Mouse (Mus musculus) liver, embryonic 16.5 days (tissue): ENCODE measurements around the gene Hlf. TPM values are rescaled to one million over a fixed set of nuclear protein-coding genes. Genes with fewer than 3 reads are reported as not detected.

Experiments
- ATAC-seq: fragments of 200-750 bp; cut with Nextera tagmentation; 2 replicates; pipeline ENCODE4 v1.8.0; 2017; ENCODE audit warnings: low read depth, mild to moderate bottlenecking, moderate number of reproducible peaks, moderate library complexity
- H3K27ac ChIP-seq: fragments of 300-500 bp; sonication (generic); 2 replicates; pipeline ENCODE4 v1.5.1; 2014; ENCODE audit warnings: mild to moderate bottlenecking, low read length
- H3K27me3 ChIP-seq: fragments of 300-500 bp; sonication (generic); 2 replicates; pipeline ENCODE4 v1.6.1; 2014; ENCODE audit warnings: low read depth, low read length, mixed read lengths; ENCODE audit not compliant: control insufficient read depth, insufficient read depth
- H3K36me3 ChIP-seq: fragments of 300-500 bp; sonication (generic); 2 replicates; pipeline ENCODE4 v1.6.1; 2014; ENCODE audit warnings: mild to moderate bottlenecking; ENCODE audit not compliant: control insufficient read depth, insufficient read depth
- H3K4me1 ChIP-seq: fragments of 300-500 bp; sonication (generic); 2 replicates; pipeline ENCODE4 v1.6.1; 2014; ENCODE audit warnings: low read depth, low read length, mixed read lengths; ENCODE audit not compliant: control insufficient read depth
- H3K4me2 ChIP-seq: fragments of 300-500 bp; sonication (generic); 2 replicates; pipeline ENCODE4 v1.6.1; 2014; ENCODE audit warnings: low read depth, low read length, mixed read lengths
- H3K4me3 ChIP-seq: fragments of 300-500 bp; sonication (generic); 2 replicates; pipeline ENCODE4 v1.5.1; 2014; ENCODE audit warnings: low read depth, mild to moderate bottlenecking, low read length
- H3K9ac ChIP-seq: fragments of 300-500 bp; sonication (generic); 2 replicates; pipeline ENCODE4 v1.6.1; 2014; ENCODE audit warnings: low read depth, low read length
- H3K9me3 ChIP-seq: fragments of 300-500 bp; sonication (generic); replicated peaks from 2 replicates; pipeline ENCODE4 v1.6.1; 2016; ENCODE audit warnings: low read length; ENCODE audit not compliant: control insufficient read depth
- WGBS: fragments of 180-500 bp; shearing (Covaris S2); extraction: QIAGEN DNeasy Blood & Tissue Kit; methylation state at CpG from one replicate; pipeline ENCODE4 v1.1.7; 2014; ENCODE audit not compliant: insufficient replicate concordance; 5-methylcytosine and 5-hydroxymethylcytosine counted together
- polyA plus RNA-seq: library from polyadenylated mRNA; unstranded; fragments of >200 nt; fragmentation: Nextera tagmentation; extraction: Ambion mirVana; gene quantifications from 2 replicates; pipeline ENCODE4 v1.2.1, GENCODE M21; 2015

The Hlf gene
- 6.0 and 7.1 TPM in 2 replicates for polyA plus RNA-seq

GRCm38 (mm10) chr11:90390817-90391173 is at the start of gene Hlf:
Gene Hlf (minus strand): TSS chr11:90390895.
- no peaks in the 10 kb centered on the region for H3K9me3 ChIP-seq
- 0 out of 2 replicates have a peak within 1 kb of the TSS, but pooled peaks have one; percentile 17 for H3K9ac ChIP-seq
- no peaks in the 10 kb centered on the region for H3K36me3 ChIP-seq
- H3K4me3 ChIP-seq: peak within 1 kb of the TSS; percentile 56
- H3K27ac ChIP-seq: no peak within 1 kb of the TSS
- WGBS: 1% methylated on average over 40 of the region's 40 CpGs
- peak within 1 kb of the TSS; percentile 81 for H3K4me2 ChIP-seq
- H3K4me1 ChIP-seq: peaks cover 7% of the 10 kb centered on the region
- peaks cover 37% of the 10 kb centered on the region for H3K27me3 ChIP-seq
- ATAC-seq: peak; percentile 86

GRCm38 (mm10) chr11:90438768-90439167 is 48.1 kb upstream of the Hlf start:
- ATAC-seq: no peak

GRCm38 (mm10) chr11:90425207-90425525 is 34.5 kb upstream of the Hlf start:
- H3K4me1 ChIP-seq: no peaks in the 10 kb centered on the region
- 70% methylated on average over 4 of the region's 4 CpGs for WGBS

More at GRCm38 (mm10) chr11:90438768-90439167, 48.1 kb upstream of the Hlf start:
- H3K9me3 ChIP-seq: no peaks in the 10 kb centered on the region
- no peak overlapping the region for H3K4me2 ChIP-seq
- no peaks in the 10 kb centered on the region for H3K4me1 ChIP-seq
- no peak overlapping the region for H3K4me3 ChIP-seq
- no peaks in the 10 kb centered on the region for H3K27me3 ChIP-seq
- WGBS: 68% methylated on average over 5 of the region's 5 CpGs
- H3K36me3 ChIP-seq: no peaks in the 10 kb centered on the region
- no peak overlapping the region for H3K27ac ChIP-seq
- H3K9ac ChIP-seq: no peak overlapping the region

GRCm38 (mm10) chr11:90424334-90425206 is 33.9 kb upstream of the Hlf start:
- Histone ChIP-seq H3K27me3 (no peaks in the 10 kb centered on the region), H3K4me1 (no peaks in the 10 kb centered on the region), H3K9ac (no peak overlapping the region), H3K9me3 (no peaks in the 10 kb centered on the region), H3K4me3 (no peak overlapping the region), H3K4me2 (no peak overlapping the region), H3K36me3 (no peaks in the 10 kb centered on the region), H3K27ac (no peak overlapping the region)
- WGBS: 65% methylated on average over 11 of the region's 11 CpGs
- ATAC-seq: no peak

More at GRCm38 (mm10) chr11:90425207-90425525, 34.5 kb upstream of the Hlf start:
- Histone ChIP-seq H3K9ac (no peak overlapping the region), H3K4me2 (no peak overlapping the region), H3K36me3 (no peaks in the 10 kb centered on the region), H3K9me3 (no peaks in the 10 kb centered on the region), H3K4me3 (no peak overlapping the region), H3K27ac (no peak overlapping the region), H3K27me3 (no peaks in the 10 kb centered on the region)
- no peak for ATAC-seq

- WGBS: 49% methylated on average over 3 of the region's 3 CpGs
- H3K27me3 ChIP-seq: no peaks in the 10 kb centered on the region; the same call in 1 of the 2 replicates
- no peak overlapping the region for H3K4me2 ChIP-seq
- H3K27ac ChIP-seq: no peak overlapping the region
- no peak overlapping the region for H3K4me3 ChIP-seq
- no peaks in the 10 kb centered on the region for H3K9me3 ChIP-seq
- ATAC-seq: no peak
- H3K4me1 ChIP-seq: no peaks in the 10 kb centered on the region
- H3K36me3 ChIP-seq: no peaks in the 10 kb centered on the region
- H3K9ac ChIP-seq: no peak overlapping the region
Observed at GRCm38 (mm10) chr11:90423896-90424295, 33.2 kb upstream of the Hlf start.

GRCm38 (mm10) chr11:90419706-90420105 is 29.0 kb upstream of the Hlf start:
- Histone ChIP-seq H3K9ac (no peak overlapping the region), H3K4me1 (peaks cover 2% of the 10 kb centered on the region; the same call in 1 of the 2 replicates), H3K27me3 (peaks cover 10% of the 10 kb centered on the region), H3K36me3 (no peaks in the 10 kb centered on the region), H3K4me2 (no peak overlapping the region), H3K4me3 (no peak overlapping the region), H3K27ac (no peak overlapping the region), H3K9me3 (no peaks in the 10 kb centered on the region)
- 23% methylated on average over 11 of the region's 11 CpGs for WGBS
- no peak for ATAC-seq

GRCm38 (mm10) chr11:90417921-90418320 is 27.2 kb upstream of the Hlf start:
- Histone ChIP-seq H3K36me3 (no peaks in the 10 kb centered on the region), H3K4me1 (peaks cover 2% of the 10 kb centered on the region; the same call in 1 of the 2 replicates), H3K27ac (no peak overlapping the region), H3K4me3 (peak overlapping the region; percentile 31; the same call in 1 of the 2 replicates), H3K4me2 (peak overlapping the region; percentile 51), H3K9me3 (no peaks in the 10 kb centered on the region), H3K9ac (no peak overlapping the region), H3K27me3 (peaks cover 10% of the 10 kb centered on the region)
- WGBS: under 1% methylated on average over 41 of the region's 42 CpGs
- peak; percentile 96 for ATAC-seq

- Histone ChIP-seq H3K9me3 (no peaks in the 10 kb centered on the region), H3K4me2 (no peak overlapping the region), H3K4me3 (no peak overlapping the region), H3K9ac (no peak overlapping the region), H3K27ac (no peak overlapping the region), H3K27me3 (peaks cover 10% of the 10 kb centered on the region), H3K36me3 (no peaks in the 10 kb centered on the region), H3K4me1 (peaks cover 2% of the 10 kb centered on the region; the same call in 1 of the 2 replicates)
- no peak for ATAC-seq
- 69% methylated on average over 5 of the region's 5 CpGs for WGBS
Observed at GRCm38 (mm10) chr11:90417011-90417410, 26.3 kb upstream of the Hlf start.

GRCm38 (mm10) chr11:90398850-90399249 is 8.2 kb upstream of the Hlf start:
- no peak overlapping the region for H3K4me2 ChIP-seq
- no peaks in the 10 kb centered on the region; the same call in 1 of the 2 replicates for H3K4me1 ChIP-seq
- no peaks in the 10 kb centered on the region for H3K27me3 ChIP-seq
- 14% methylated on average over 6 of the region's 6 CpGs for WGBS
- no peak overlapping the region for H3K27ac ChIP-seq
- no peak overlapping the region for H3K4me3 ChIP-seq
- no peak overlapping the region for H3K9ac ChIP-seq
- no peaks in the 10 kb centered on the region for H3K36me3 ChIP-seq
- no peak for ATAC-seq
- H3K9me3 ChIP-seq: no peaks in the 10 kb centered on the region
